Mouse (Mus musculus) macrophage (primary cell): ENCODE results near the gene Lair1. TPM values are rescaled to one million over a fixed set of nuclear protein-coding genes. Genes with fewer than 3 reads are reported as not detected.

Experiments used
- H3K27ac ChIP-seq: fragments of 350-480 bp; formaldehyde crosslinking; 2 replicates; pipeline ENCODE4 v1.9.0; 2021
- H3K36me3 ChIP-seq: fragments of 350-480 bp; formaldehyde crosslinking; 2 replicates; pipeline ENCODE4 v1.9.0; 2021; ENCODE audit errors: inconsistent target
- H3K4me3 ChIP-seq: fragments of 350-480 bp; formaldehyde crosslinking; 2 replicates; pipeline ENCODE4 v1.9.0; 2021; ENCODE audit errors: inconsistent target
- H3K79me2 ChIP-seq: fragments of 350-480 bp; formaldehyde crosslinking; 2 replicates; pipeline ENCODE4 v1.9.0; 2021; ENCODE audit errors: inconsistent target
- WGBS: methylation state at CpG from one replicate; pipeline ENCODE4 v1.1.7; 2026; ENCODE audit warnings: inconsistent platforms; ENCODE audit not compliant: missing documents; 5-methylcytosine and 5-hydroxymethylcytosine counted together
- polyA plus RNA-seq: library from polyadenylated mRNA; stranded (reverse); fragments of 250-400 nt; gene quantifications from 3 replicates; pipeline ENCODE4 v1.2.4, GENCODE M21; 2018; ENCODE audit warnings: inconsistent platforms
- total RNA-seq, 78 experiments: library from RNA; depleted of rRNA; stranded (reverse); fragments of 250-400 nt; gene quantifications; 1 replicate in 9 of 78; 2 replicates in 24 of 78; 3 replicates in 43 of 78; 4 replicates in 2 of 78; pipeline ENCODE4 v1.2.4; 2018; ENCODE audit warnings: inconsistent platforms in 56 of 78

Lair1 gene
- 100 to 1,000 TPM in 22 of 26 experiments, 10 to 100 TPM in 2, 1 to 10 TPM in 2; 5.9 to 350 (median 185) TPM for total RNA-seq (2018; cell fraction: chromatin; rRNA removed)
- 100 to 1,000 TPM in 18 of 26 experiments, 10 to 100 TPM in 8; 78.5 to 181 (median 132) TPM for total RNA-seq (2018; cell fraction: cytosol; rRNA removed)
- total RNA-seq (2018; cell fraction: nucleus; rRNA removed), result 100 to 1,000 TPM in 21 of 26 experiments, 10 to 100 TPM in 5; 31.0 to 247 (median 159) TPM
- polyA plus RNA-seq, result 82.7 to 150 TPM (median 135 TPM) in 3 replicates

- Histone ChIP-seq H3K79me2 (peaks cover 44% of the 10 kb centered on the region), H3K27ac (peak within 1 kb of the TSS; percentile 93), H3K36me3 (no peaks in the 10 kb centered on the region), H3K4me3 (peak within 1 kb of the TSS; percentile 52)
- WGBS, result 0% methylated on average over 2 of the region's 2 CpGs
These were observed at the start of gene Lair1 for GRCm38 (mm10) chr7:4063013-4063412. Gene Lair1, minus strand, starts transcription at chr7:4063204.

GRCm38 (mm10) chr7:4111766-4112165 lies 48.8 kb upstream of the Lair1 start:
- H3K4me3 ChIP-seq, result no peak overlapping the region
- no peaks in the 10 kb centered on the region for H3K36me3 ChIP-seq
- WGBS, result 77% methylated on average over 3 of the region's 3 CpGs
- H3K79me2 ChIP-seq, result no peaks in the 10 kb centered on the region
- no peak overlapping the region for H3K27ac ChIP-seq

GRCm38 (mm10) chr7:4103411-4103810 lies 40.4 kb upstream of the Lair1 start:
- Histone ChIP-seq H3K27ac (no peak overlapping the region), H3K79me2 (no peaks in the 10 kb centered on the region)
- WGBS, result 13% methylated on average over 4 of the region's 4 CpGs

GRCm38 (mm10) chr7:4101144-4101543 lies 38.1 kb upstream of the Lair1 start:
- H3K27ac ChIP-seq, result no peak overlapping the region
- 92% methylated on average over 5 of the region's 5 CpGs for WGBS
- H3K36me3 ChIP-seq, result no peaks in the 10 kb centered on the region
- no peaks in the 10 kb centered on the region for H3K79me2 ChIP-seq
- no peak overlapping the region for H3K4me3 ChIP-seq

More at GRCm38 (mm10) chr7:4103411-4103810, 40.4 kb upstream of the Lair1 start:
- Histone ChIP-seq H3K4me3 (no peak overlapping the region), H3K36me3 (no peaks in the 10 kb centered on the region)

- WGBS, result 41% methylated on average over 2 of the region's 2 CpGs
- H3K79me2 ChIP-seq, result no peaks in the 10 kb centered on the region
- H3K4me3 ChIP-seq, result no peak overlapping the region
- peak overlapping the region; percentile 2 for H3K27ac ChIP-seq
- H3K36me3 ChIP-seq, result no peaks in the 10 kb centered on the region
These were observed 35.8 kb upstream of the Lair1 start for GRCm38 (mm10) chr7:4098832-4099231.

GRCm38 (mm10) chr7:4098301-4098700 lies 35.3 kb upstream of the Lair1 start:
- 100% methylated on average over 2 of the region's 2 CpGs for WGBS
- H3K36me3 ChIP-seq, result no peaks in the 10 kb centered on the region
- H3K79me2 ChIP-seq, result no peaks in the 10 kb centered on the region
- no peak overlapping the region for H3K4me3 ChIP-seq
- H3K27ac ChIP-seq, result peak overlapping the region; percentile 2; the same call in 1 of the 2 replicates

- Histone ChIP-seq H3K4me3 (no peak overlapping the region), H3K36me3 (no peaks in the 10 kb centered on the region), H3K27ac (no peak overlapping the region), H3K79me2 (no peaks in the 10 kb centered on the region)
- 90% methylated on average over 8 of the region's 8 CpGs for WGBS
These were observed 28.2 kb upstream of the Lair1 start for GRCm38 (mm10) chr7:4091170-4091569.

GRCm38 (mm10) chr7:4088679-4089078 lies 25.7 kb upstream of the Lair1 start:
- Histone ChIP-seq H3K79me2 (no peaks in the 10 kb centered on the region), H3K36me3 (no peaks in the 10 kb centered on the region), H3K4me3 (no peak overlapping the region), H3K27ac (no peak overlapping the region)
- whole genome bisulfite sequencing, result 73% methylated on average over 2 of the region's 2 CpGs

GRCm38 (mm10) chr7:4087896-4088480 lies 25.0 kb upstream of the Lair1 start:
- H3K36me3 ChIP-seq, result no peaks in the 10 kb centered on the region
- 93% methylated on average over 6 of the region's 6 CpGs for WGBS
- H3K79me2 ChIP-seq, result no peaks in the 10 kb centered on the region
- H3K4me3 ChIP-seq, result no peak overlapping the region
- peak overlapping the region; percentile 34; the same call in 1 of the 2 replicates for H3K27ac ChIP-seq

- Histone ChIP-seq H3K4me3 (no peak overlapping the region), H3K79me2 (no peaks in the 10 kb centered on the region), H3K36me3 (no peaks in the 10 kb centered on the region), H3K27ac (peak overlapping the region; percentile 34)
- 45% methylated on average over 4 of the region's 4 CpGs for WGBS
These were observed 24.4 kb upstream of the Lair1 start for GRCm38 (mm10) chr7:4087238-4087895.

- no peaks in the 10 kb centered on the region for H3K36me3 ChIP-seq
- no peak overlapping the region for H3K4me3 ChIP-seq
These were observed 22.6 kb upstream of the Lair1 start for GRCm38 (mm10) chr7:4085562-4085961.

GRCm38 (mm10) chr7:4084161-4084560 lies 21.2 kb upstream of the Lair1 start:
- Histone ChIP-seq H3K27ac (no peak overlapping the region), H3K79me2 (no peaks in the 10 kb centered on the region), H3K36me3 (no peaks in the 10 kb centered on the region), H3K4me3 (no peak overlapping the region)
- 94% methylated on average over 6 of the region's 6 CpGs for WGBS

More at GRCm38 (mm10) chr7:4085562-4085961, 22.6 kb upstream of the Lair1 start:
- Histone ChIP-seq H3K27ac (no peak overlapping the region), H3K79me2 (no peaks in the 10 kb centered on the region)

- no peaks in the 10 kb centered on the region for H3K36me3 ChIP-seq
- WGBS, result 5% methylated on average over 2 of the region's 2 CpGs
- H3K27ac ChIP-seq, result peak overlapping the region; percentile 90
- no peak overlapping the region for H3K4me3 ChIP-seq
- no peaks in the 10 kb centered on the region for H3K79me2 ChIP-seq
These were observed 19.8 kb upstream of the Lair1 start for GRCm38 (mm10) chr7:4082804-4083203.

- no peaks in the 10 kb centered on the region for H3K79me2 ChIP-seq
- peak overlapping the region; percentile 90 for H3K27ac ChIP-seq
- H3K36me3 ChIP-seq, result no peaks in the 10 kb centered on the region
- no peak overlapping the region for H3K4me3 ChIP-seq
These were observed 18.7 kb upstream of the Lair1 start for GRCm38 (mm10) chr7:4081706-4082105.

- H3K4me3 ChIP-seq, result no peak overlapping the region
- peak overlapping the region; percentile 90 for H3K27ac ChIP-seq
- 18% methylated on average over 4 of the region's 4 CpGs for WGBS
- no peaks in the 10 kb centered on the region for H3K36me3 ChIP-seq
- no peaks in the 10 kb centered on the region for H3K79me2 ChIP-seq
These were observed 17.5 kb upstream of the Lair1 start for GRCm38 (mm10) chr7:4080552-4080951.
